Mouse (Mus musculus) megakaryocyte-erythroid progenitor cell, adult 5 weeks (primary cell): ENCODE results near the gene Ppp1r36. TPM values are rescaled to one million over a fixed set of nuclear protein-coding genes. Genes with fewer than 3 reads are reported as not detected.

Experiments used
- polyA plus RNA-seq: library from polyadenylated mRNA; stranded (reverse); fragments of >175 nt; gene quantifications from 2 replicates; pipeline ENCODE4 v1.2.3, GENCODE M21; 2012

Gene Ppp1r36
- 0.04 TPM in 1 of 2 replicates, not detected in the other for polyA plus RNA-seq

GRCm38 (mm10) chr12:76417433-76417854, at the start of gene Ppp1r36:
Gene Ppp1r36 (plus strand): TSS chr12:76417538.

GRCm38 (mm10) chr12:76369206-76369977, 47.9 kb upstream of the Ppp1r36 start, which contains the start of gene Zbtb25:
Gene Zbtb25 (minus strand): TSS chr12:76369602.

GRCm38 (mm10) chr12:76369978-76370830, 47.1 kb upstream of the Ppp1r36 start, which contains the start of gene Zbtb1:
Gene Zbtb1 (plus strand): TSS chr12:76370266.

GRCm38 (mm10) chr12:76403886-76404537, 13.3 kb upstream of the Ppp1r36 start, which contains the start of gene Hspa2:
Gene Hspa2 (plus strand): TSS chr12:76404176.

Other genes starting within 250 kb of the Ppp1r36 start
- not detected in 2 replicates for gene Esr2, start 240.3 kb upstream of the Ppp1r36 start, polyA plus RNA-seq
- 0.06 TPM in 1 of 2 replicates, not detected in the other for gene Tex21, start 170.8 kb upstream of the Ppp1r36 start, polyA plus RNA-seq
- gene Mthfd1, start 162.2 kb upstream of the Ppp1r36 start, polyA plus RNA-seq = 69.8 and 93.8 TPM in 2 replicates
- 0.12 and 0.31 TPM in 2 replicates for gene Akap5, start 92.6 kb upstream of the Ppp1r36 start, polyA plus RNA-seq
- 11.2 TPM in 2 replicates for gene Zbtb25, start 47.9 kb upstream of the Ppp1r36 start, polyA plus RNA-seq
- 5.5 and 6.2 TPM in 2 replicates for gene Zbtb1, start 47.3 kb upstream of the Ppp1r36 start, polyA plus RNA-seq
- 18.2 and 20.2 TPM in 2 replicates for gene Hspa2, start 13.4 kb upstream of the Ppp1r36 start, polyA plus RNA-seq
- gene Plekhg3, start 113.4 kb downstream of the Ppp1r36 start, polyA plus RNA-seq = 12.8 and 16.0 TPM in 2 replicates